Mouse (Mus musculus) lung, embryonic 14.5 days (tissue): ENCODE data around the gene Gm10318. TPM values are rescaled to one million over a fixed set of nuclear protein-coding genes. Genes with fewer than 3 reads are reported as not detected.

Source experiments
- ATAC-seq: fragments of 200-750 bp; cut with Nextera tagmentation; 2 replicates; pipeline ENCODE4 v1.8.0; 2017; ENCODE audit warnings: mild to moderate bottlenecking, moderate TSS enrichment, moderate library complexity; ENCODE audit not compliant: insufficient read depth
- DNase-seq: peaks from one replicate; pipeline ENCODE4 v3.0.0-alpha.2; 2015
- H3K27ac ChIP-seq: fragments of 300-500 bp; sonication (generic); 2 replicates; pipeline ENCODE4 v1.5.1; 2014; ENCODE audit warnings: low read depth, mild to moderate bottlenecking, moderate library complexity
- H3K27me3 ChIP-seq: fragments of 300-500 bp; sonication (generic); 2 replicates; pipeline ENCODE4 v1.6.1; 2014; ENCODE audit warnings: low read length, control low read depth; ENCODE audit not compliant: insufficient read depth
- H3K36me3 ChIP-seq: fragments of 300-500 bp; sonication (generic); 2 replicates; pipeline ENCODE4 v1.6.1; 2014; ENCODE audit warnings: control low read depth; ENCODE audit not compliant: insufficient read depth
- H3K4me1 ChIP-seq: fragments of 300-500 bp; sonication (generic); 2 replicates; pipeline ENCODE4 v1.6.1; 2014; ENCODE audit warnings: antibody characterized with exemption, control low read depth; ENCODE audit not compliant: insufficient read depth
- H3K4me2 ChIP-seq: fragments of 300-500 bp; sonication (generic); 2 replicates; pipeline ENCODE4 v1.6.1; 2014; ENCODE audit warnings: mild to moderate bottlenecking
- H3K4me3 ChIP-seq: fragments of 300-500 bp; sonication (generic); 2 replicates; pipeline ENCODE4 v1.5.1; 2014; ENCODE audit warnings: low read depth, low read length
- H3K9ac ChIP-seq: fragments of 300-500 bp; sonication (generic); 2 replicates; pipeline ENCODE4 v1.6.1; 2014
- H3K9me3 ChIP-seq: fragments of 300-500 bp; sonication (generic); 2 replicates; pipeline ENCODE4 v1.6.1; 2016; ENCODE audit warnings: low read depth, low read length, control low read depth
- CTCF ChIP-seq: IDR thresholded peaks from 2 replicates; pipeline ENCODE4 v1.5.1; 2016; ENCODE audit warnings: antibody characterized with exemption, low read depth
- WGBS: fragments of 180-500 bp; shearing (Covaris S2); extraction: QIAGEN DNeasy Blood & Tissue Kit; methylation state at CpG from one replicate; pipeline ENCODE4 v1.1.7; 2014; 5-methylcytosine and 5-hydroxymethylcytosine counted together
- polyA plus RNA-seq: library from polyadenylated mRNA; unstranded; fragments of >200 nt; fragmentation: Nextera tagmentation; extraction: Ambion mirVana; gene quantifications from 2 replicates; pipeline ENCODE4 v1.2.1, GENCODE M21; 2014

Gene Gm10318
- polyA plus RNA-seq, 1 experiment from 2014 or later, result not detected

DNA sequence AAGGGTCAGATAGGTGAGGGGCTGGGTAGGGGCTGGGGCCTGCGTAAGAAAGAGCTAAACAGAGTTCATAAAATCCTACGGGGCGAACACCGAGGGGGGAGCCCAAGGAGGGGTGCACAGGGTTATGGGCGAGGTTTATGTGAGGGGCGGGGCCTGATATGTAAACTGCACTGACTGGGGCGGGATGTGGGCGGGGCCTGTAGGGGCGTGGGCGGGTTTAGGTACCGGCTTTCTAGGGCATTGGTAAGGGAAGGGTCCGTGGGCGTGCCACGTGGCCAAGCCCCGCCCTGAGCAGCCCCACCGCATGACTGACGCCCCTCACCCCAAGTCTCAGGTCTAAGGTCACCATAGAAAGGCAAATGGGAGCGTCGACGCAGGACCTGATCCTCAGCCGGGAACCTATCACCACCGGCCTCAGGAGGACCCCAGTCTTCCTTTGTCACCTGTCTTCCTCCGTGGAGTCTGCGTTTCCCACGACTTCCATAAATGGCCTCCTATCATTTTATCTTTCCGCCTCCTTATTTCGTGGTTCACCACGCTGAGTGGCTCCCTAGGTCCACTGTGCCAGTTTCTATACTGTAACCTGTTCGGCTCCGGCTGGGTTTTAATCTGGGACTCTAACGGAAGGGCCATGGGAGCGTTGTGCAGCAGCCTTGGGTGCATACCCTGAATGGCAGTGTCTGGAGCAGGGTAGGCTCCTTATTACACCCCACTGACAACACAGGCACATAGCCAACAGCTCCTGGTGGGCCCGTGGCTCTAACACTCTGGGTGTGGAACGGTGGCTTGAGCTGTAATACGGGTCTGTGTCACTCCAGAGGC, 50.4 kb downstream of the Gm10318 start:
- no peaks in the 10 kb centered on the region for H3K9me3 ChIP-seq
- H3K36me3 ChIP-seq, result no peaks in the 10 kb centered on the region
- DNase-seq, result peak; percentile 62
- peaks cover 4% of the 10 kb centered on the region; the same call in 1 of the 2 replicates for H3K4me1 ChIP-seq
- peak overlapping the region; percentile 56 for H3K4me3 ChIP-seq
- H3K27ac ChIP-seq, result no peak overlapping the region
- no peaks in the 10 kb centered on the region; the same call in 1 of the 2 replicates for H3K27me3 ChIP-seq
- ATAC-seq, result peak; percentile 77
- TF ChIP-seq CTCF, result no peak
- 6% methylated on average over 35 of the region's 35 CpGs for WGBS
- H3K4me2 ChIP-seq, result peak overlapping the region; percentile 80
- no peak overlapping the region for H3K9ac ChIP-seq

Other genes starting within 250 kb of the Gm10318 start
- gene Sumo3, start 246.8 kb upstream of the Gm10318 start, polyA plus RNA-seq, result 329 and 337 TPM in 2 replicates
- 3.0 and 3.5 TPM in 2 replicates for gene Gm49325, start 246.7 kb upstream of the Gm10318 start, polyA plus RNA-seq
- 47.9 and 50.9 TPM in 2 replicates for gene Ube2g2, start 230.6 kb upstream of the Gm10318 start, polyA plus RNA-seq
- 0.11 and 0.22 TPM in 2 replicates for gene Tspear, start 166.3 kb upstream of the Gm10318 start, polyA plus RNA-seq
- not detected in 2 replicates for gene Gm19402, start 162.1 kb upstream of the Gm10318 start, polyA plus RNA-seq
- not detected in 2 replicates for gene Gm9508, start 155.6 kb upstream of the Gm10318 start, polyA plus RNA-seq
- not detected in 2 replicates for gene Gm10272, start 146.2 kb upstream of the Gm10318 start, polyA plus RNA-seq
- not detected in 2 replicates for gene Gm10024, start 141.4 kb upstream of the Gm10318 start, polyA plus RNA-seq
- gene Gm10142, start 137.1 kb upstream of the Gm10318 start, polyA plus RNA-seq, result not detected in 2 replicates
- gene Krtap12-1, start 132.3 kb upstream of the Gm10318 start, polyA plus RNA-seq, result not detected in 2 replicates
- not detected in 2 replicates for gene Gm10100, start 126.4 kb upstream of the Gm10318 start, polyA plus RNA-seq
- gene Gm18596, start 110.2 kb upstream of the Gm10318 start, polyA plus RNA-seq, result not detected in 2 replicates
- not detected in 2 replicates for gene Gm9736, start 101.5 kb upstream of the Gm10318 start, polyA plus RNA-seq
- gene Gm3233, start 93.2 kb upstream of the Gm10318 start, polyA plus RNA-seq, result not detected in 2 replicates
- not detected in 2 replicates for gene Gm3238, start 81.5 kb upstream of the Gm10318 start, polyA plus RNA-seq
- not detected in 2 replicates for gene Gm7138, start 75.9 kb upstream of the Gm10318 start, polyA plus RNA-seq
- gene Gm3250, start 70.3 kb upstream of the Gm10318 start, polyA plus RNA-seq, result not detected in 2 replicates
- not detected in 2 replicates for gene Gm7137, start 64.7 kb upstream of the Gm10318 start, polyA plus RNA-seq
- gene Gm9639, start 57.8 kb upstream of the Gm10318 start, polyA plus RNA-seq, result not detected in 2 replicates
- gene Gm19668, start 53.7 kb upstream of the Gm10318 start, polyA plus RNA-seq, result not detected in 2 replicates
- not detected in 2 replicates for gene Gm9507, start 41.0 kb upstream of the Gm10318 start, polyA plus RNA-seq
- not detected in 2 replicates for gene Gm2696, start 38.2 kb upstream of the Gm10318 start, polyA plus RNA-seq
- not detected in 2 replicates for gene Krtap10-4, start 25.8 kb upstream of the Gm10318 start, polyA plus RNA-seq
- gene Krtap10-10, start 16.9 kb upstream of the Gm10318 start, polyA plus RNA-seq, result not detected in 2 replicates
- gene Gm36176, start 6.1 kb upstream of the Gm10318 start, polyA plus RNA-seq, result not detected in 2 replicates
- gene Gm3285, start 9.1 kb downstream of the Gm10318 start, polyA plus RNA-seq, result not detected in 2 replicates
- gene Lrrc3, start 49.7 kb downstream of the Gm10318 start, polyA plus RNA-seq, result 3.4 and 4.2 TPM in 2 replicates
- 0.09 and 0.63 TPM in 2 replicates for gene Trpm2, start 117.7 kb downstream of the Gm10318 start, polyA plus RNA-seq
- 24.6 and 28.1 TPM in 2 replicates for gene 1810043G02Rik, start 125.7 kb downstream of the Gm10318 start, polyA plus RNA-seq
- gene Pfkl, start 157.2 kb downstream of the Gm10318 start, polyA plus RNA-seq, result 141 and 160 TPM in 2 replicates
- 1.4 TPM in 2 replicates for gene Dnmt3l, start 189.1 kb downstream of the Gm10318 start, polyA plus RNA-seq
- gene Aire, start 190.8 kb downstream of the Gm10318 start, polyA plus RNA-seq, result 0.95 and 1.5 TPM in 2 replicates
- 7.2 and 8.4 TPM in 2 replicates for gene Icosl, start 216.4 kb downstream of the Gm10318 start, polyA plus RNA-seq